Mouse (Mus musculus): ENCODE measurements at regions not wholly inside any gene's neighbourhood (a gene's known extent, or its start where the extent isn't known, plus 50 kb on each side); places are given as distances from the start of the nearest gene placed in this dataset.

GRCm38 (mm10) chr3:56433495-56433894 is 250.0 kb upstream of the Nbea start:
- DNase-seq, result peak in 1 of 2 experiments; percentile 5
- intact Hi-C loops (cut with DNase I), result no loop called here

DNA sequence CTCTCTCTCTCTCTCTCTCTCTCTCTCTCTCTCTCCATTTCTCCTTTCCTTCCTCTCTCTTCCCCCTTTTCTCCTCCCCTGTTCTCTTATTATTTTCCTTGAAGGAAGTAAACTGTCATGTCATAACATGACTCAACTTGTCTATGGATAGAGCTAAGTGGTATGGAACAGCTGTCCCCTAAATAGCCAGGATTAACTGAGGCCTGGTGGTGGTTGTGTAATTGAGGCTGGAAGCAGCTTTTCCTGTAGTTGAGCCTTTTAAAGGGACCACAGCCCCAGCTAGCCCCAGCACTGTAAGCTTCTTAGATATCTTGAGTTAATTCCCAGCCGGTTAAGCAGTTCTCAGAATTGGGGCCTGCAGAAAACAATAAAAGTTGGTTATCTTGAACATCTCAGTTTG is 243.7 kb upstream of the Nbea start:
- intact Hi-C loops (cut with DNase I), result no loop called here
- DNase-seq, result no peak

DNA sequence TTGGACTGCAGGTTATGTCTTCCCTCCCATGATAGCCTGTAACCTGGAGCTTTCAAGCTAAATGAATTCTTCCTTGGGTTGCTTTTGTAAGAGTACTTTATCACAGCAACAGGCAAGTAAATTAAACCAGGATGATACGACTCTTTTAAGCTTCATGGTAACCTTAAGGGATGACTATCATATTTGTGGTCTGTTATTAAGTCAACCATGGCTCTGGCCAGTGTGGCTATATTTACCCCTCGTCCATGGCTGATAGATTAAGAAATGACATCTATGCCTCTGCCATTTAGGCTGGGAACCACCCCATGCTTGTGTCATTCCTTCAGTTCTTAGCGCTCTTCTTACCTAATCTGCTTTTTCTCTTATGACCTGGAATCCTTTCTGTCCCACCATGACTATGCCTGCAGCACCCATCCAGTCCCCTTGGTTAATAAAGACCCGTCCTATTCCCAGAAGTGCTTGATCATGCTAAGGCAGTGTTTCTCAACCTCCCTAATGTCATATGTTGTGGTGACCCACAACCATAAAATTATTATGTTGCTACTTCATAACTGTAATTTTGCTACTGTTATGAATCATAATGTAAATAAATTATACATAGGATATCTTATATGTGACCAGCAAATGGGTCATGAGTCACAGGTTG is 214.5 kb upstream of the Nbea start:
- intact Hi-C loops (cut with DNase I), result no loop called here
- no peak for DNase-seq

DNA sequence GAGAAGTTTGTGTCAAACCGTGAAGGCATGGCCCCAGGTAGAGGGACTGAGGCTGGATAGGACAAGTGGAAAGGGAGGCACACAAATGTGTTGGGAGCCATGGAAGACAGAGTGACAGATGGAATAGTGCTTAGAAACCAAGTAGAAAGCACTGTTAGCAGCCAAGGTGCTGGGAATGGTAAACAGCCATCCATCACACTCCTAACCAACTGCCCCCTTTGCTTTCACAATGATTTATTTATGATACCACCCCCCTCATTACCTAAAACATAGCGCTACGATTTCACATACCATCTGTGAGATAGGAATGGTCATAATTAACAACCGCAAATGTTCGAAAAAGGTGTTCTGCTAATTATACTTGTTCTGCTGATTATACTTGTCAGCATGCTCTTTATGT is 209.6 kb upstream of the Nbea start:
- intact Hi-C loops (cut with DNase I), result no loop called here
- no peak for DNase-seq

DNA sequence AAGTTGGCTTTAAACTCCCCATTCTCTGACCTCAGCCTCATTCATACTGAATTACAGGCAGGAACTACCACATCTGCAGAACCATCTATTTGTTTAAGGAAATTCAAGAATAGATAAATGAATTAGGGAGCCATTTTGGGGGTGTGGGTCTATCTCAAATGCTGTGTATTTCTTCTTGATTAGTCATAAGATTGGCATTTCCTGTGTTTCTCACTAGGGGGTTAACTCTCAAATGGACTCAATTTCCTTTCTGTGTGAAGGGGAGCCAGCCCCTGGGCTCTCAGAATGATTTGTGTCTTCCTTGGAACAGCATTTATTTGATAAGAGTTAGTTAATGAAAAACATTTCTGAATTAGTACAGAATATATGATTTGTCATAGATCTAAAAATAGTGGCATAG is 196.8 kb upstream of the Nbea start:
- DNase-seq, result no peak
- intact Hi-C loops (cut with DNase I), result no loop called here

DNA sequence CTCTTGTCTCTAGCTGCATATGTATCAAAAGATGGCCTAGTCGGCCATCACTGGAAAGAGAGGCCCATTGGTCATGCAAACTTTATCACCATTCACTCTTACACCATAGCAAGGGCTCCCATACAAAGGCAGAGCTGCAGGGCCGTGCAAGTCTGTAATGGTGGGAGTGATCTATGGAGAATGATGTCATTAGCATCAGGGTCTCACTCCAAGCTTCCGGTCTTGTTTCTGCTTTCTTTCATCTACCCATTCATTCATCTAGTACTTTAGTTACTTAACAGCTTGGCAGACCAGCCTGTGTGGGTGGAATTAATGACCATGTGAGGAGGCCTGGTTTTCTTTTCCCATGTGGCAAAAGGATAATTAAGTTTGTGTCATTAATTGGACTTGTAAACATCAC is 196.0 kb upstream of the Nbea start:
- DNase-seq, result no peak
- intact Hi-C loops (cut with DNase I), result no loop called here

GRCm38 (mm10) chr3:56362543-56362942 is 179.0 kb upstream of the Nbea start:
- DNase-seq, result no peak
- intact Hi-C loops (cut with DNase I), result no loop called here

- no peak for DNase-seq
- intact Hi-C loops (cut with DNase I), result no loop called here
These were observed 173.7 kb upstream of the Nbea start for GRCm38 (mm10) chr3:56357035-56357701.

DNA sequence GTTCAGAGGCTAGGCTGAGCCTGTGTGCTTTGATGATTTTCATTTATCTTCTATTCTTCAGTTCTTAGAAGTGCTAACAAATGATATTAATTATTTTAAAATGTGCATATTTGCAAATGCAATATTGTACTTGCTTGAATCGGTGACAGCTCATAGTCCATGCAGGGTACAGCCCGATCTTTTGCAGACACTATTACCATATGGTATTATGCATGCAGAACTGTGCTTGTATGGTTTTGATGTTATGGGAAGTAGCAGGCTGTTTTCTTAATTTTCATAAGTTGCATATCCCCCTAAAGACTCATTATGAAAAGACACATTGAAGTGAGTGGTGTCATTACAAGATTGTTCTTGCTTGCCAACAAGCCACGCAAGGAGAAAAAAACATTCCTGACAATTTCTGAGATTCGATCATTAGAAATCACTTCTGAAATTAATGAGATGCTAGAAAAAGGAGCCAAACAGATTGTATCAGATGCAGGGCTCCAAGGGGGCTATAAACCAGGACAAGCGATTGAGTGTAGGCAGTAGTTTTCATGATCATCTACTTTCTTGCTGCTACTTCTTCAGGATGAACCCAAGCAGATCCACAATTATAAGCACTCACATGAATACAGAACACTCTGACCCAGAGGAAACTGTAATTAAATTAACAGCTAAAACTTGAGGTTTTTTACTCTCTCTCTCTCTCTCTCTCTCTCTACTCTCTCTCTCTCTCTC is 172.8 kb upstream of the Nbea start:
- no peak for DNase-seq
- intact Hi-C loops (cut with DNase I), result no loop called here
